Mouse (Mus musculus) liver, adult (tissue): Measurements from ENCODE around the gene Fam124a.

Experiments used
- GATA4 ChIP-seq: IDR thresholded peaks from 2 replicates; pipeline ENCODE4 v1.6.1; 2014; ENCODE audit warnings: mild to moderate bottlenecking, low read length; ENCODE audit not compliant: insufficient replicate concordance

The Fam124a gene

DNA sequence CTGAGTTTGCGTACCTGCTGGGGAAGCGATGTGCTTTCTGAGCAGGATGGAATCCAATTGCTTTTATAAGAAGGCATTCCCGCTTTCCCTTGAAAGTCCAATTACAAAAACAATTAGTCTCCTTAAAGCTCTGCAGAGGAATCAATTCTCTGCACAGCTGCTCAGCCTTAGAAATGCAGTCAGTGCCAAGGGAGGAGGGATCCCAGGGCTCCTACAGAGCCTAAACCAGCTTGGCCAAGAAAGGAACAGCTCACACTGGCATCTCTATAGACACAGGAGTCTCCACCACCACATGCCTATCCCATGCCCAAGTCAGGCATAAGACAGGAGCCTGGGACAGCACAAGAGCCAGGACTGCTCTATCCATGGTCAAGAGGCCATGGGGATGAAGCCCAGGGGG is 66.9 kb downstream of the Fam124a start:
- TF ChIP-seq GATA4 = no peak

DNA sequence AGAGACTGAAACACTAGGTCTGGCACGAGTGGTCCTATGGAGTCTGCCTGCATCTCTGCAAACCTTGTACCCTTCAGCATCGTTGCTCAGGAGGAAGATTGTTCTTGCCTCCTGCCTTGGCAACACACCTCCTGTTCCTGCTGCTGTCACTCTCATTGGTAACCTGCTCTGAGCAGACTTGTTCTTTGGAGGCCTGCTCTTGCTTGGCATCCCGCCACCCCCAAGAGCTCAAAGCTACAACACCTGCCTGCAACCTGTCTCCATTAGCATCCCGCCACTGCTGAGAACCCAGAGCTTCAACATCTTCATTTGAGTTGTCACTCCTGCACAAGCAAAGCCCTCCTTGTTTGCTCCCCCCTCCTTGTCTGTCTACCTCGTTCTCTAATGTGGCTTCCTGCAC is 72.4 kb downstream of the Fam124a start:
- no peak for TF ChIP-seq GATA4

DNA sequence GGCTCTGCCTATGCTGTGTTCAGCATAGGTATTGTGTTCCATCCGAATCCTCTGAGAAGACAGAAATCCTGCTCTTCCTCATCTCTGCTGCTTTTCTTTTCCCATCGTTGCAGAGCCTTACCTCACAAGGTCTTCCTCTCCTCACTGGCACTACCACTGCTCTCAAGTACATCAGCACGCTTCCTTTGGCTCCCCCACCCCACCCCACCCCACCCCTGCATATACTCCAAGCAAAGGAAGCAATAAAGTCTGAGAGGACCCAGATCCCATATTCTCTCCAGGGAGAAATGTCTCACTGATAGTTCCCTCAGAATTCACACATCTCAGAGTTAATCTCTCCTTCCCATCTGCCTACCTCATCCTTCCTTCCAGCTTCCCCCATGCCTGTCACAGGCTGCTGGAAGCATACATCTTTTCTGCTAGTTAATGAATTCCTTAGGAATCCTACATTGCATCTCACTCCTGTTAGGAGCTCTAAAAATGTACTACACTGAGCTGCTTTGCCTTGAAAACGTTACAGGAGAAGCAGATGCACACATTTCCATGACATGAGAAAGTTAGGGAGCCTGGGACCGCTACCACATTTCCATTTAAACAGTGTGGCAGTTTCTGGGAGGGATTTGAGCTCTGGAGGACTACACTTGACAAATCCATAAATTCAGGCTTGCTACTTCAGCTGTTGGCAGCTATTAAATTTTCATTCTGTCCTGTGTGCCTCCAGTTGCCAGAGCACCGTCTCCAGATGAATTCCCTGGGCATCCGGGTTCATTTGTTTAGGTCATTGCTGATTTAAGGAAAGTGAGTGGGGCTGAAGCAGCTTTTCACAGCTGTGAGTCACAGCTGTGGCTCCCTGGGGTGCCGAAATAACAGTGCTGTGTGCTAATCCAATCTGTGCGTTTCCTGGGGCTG is 82.2 kb downstream of the Fam124a start:
- no peak for TF ChIP-seq GATA4

DNA sequence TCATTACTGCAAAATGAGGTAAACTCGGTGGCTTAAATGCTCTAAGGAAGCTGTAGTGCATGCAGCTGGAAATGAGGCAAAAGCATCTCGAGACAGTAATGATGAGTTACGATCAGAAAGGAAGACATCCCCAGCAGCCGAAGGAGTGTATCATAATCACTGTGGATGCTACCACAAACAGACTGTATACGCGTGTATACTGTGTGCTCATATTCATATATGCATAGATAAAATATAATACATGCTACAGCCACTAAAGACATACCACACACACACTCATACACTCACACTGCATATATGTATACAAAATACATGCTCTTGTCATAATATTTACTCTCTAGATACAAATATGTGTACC is 82.8 kb downstream of the Fam124a start:
- no peak for TF ChIP-seq GATA4

DNA sequence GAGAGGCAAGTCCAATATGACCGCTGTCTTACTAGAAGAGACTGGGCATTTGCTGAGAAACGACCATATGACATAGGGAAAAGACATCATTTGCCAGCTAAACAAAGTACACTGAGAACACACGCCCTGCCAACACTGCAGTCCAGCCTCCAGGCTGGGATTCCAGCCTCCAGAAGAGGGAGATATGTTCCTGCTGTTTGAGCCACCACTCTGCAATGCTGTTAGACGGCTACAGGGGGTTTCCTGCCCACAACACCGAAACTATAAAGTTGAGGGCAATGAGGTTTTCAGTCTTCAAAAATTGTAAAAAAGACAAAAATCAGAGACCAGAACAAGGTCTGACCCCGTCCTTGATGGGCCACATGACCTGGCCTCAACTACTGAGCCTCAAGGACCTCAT is 83.6 kb downstream of the Fam124a start:
- TF ChIP-seq GATA4 = no peak

DNA sequence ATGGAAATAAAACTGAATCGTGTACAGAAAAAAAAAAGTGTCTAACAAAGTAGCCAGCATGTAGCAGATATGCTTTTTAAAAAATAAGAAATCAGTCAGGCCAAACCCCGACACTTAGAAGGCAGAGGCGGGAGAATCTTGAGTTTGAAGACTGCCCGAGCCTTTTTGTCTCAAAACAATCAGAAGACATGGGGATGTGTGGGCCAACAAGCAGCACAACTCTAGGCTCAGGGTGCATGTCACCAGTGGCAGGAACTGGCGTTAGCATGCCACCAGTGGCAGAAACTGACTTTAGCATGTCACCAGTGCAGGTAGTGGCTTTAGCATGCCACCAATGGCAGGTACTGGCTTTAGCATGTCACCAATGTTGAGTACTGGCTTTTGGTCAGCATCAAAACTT is 84.0 kb downstream of the Fam124a start:
- TF ChIP-seq GATA4 = no peak

DNA sequence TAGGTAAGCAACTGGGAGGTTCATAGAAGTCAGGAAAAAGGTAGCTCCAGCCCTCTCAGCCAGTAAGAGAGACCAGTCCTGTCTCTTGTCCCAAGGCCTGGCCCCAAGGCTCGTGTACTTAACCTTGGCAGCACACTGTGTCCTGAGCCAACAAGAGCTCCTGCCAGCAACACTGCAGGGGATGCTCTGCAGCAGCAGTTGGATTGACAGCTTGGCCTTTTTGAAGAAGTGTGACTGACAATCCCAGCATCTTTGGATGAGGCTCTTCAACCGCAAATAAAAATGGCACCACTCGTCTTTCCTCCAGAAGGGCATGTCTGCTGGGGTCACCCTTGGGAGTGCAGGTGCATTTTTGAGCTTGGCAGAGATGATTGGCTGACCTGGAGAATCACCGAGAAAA is 84.9 kb downstream of the Fam124a start:
- no peak for TF ChIP-seq GATA4

DNA sequence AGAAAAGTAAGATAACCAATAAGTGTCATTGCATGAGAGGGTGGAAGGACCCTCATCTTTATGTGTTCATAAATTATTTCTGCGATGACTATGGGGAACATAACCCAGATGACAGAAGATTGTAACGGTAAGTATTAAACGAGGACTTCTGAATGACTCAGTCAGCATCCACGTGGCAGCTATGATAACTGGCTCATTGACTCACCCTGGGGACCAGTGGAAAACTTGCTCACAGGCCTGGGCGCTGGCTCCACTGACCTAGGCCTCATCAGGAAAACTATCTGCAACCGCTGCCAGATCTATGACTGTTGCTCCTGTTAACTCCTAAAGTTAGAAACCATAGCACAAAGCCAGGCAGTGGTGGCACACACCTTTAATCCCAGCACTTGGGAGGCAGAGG is 92.9 kb downstream of the Fam124a start:
- TF ChIP-seq GATA4 = no peak

DNA sequence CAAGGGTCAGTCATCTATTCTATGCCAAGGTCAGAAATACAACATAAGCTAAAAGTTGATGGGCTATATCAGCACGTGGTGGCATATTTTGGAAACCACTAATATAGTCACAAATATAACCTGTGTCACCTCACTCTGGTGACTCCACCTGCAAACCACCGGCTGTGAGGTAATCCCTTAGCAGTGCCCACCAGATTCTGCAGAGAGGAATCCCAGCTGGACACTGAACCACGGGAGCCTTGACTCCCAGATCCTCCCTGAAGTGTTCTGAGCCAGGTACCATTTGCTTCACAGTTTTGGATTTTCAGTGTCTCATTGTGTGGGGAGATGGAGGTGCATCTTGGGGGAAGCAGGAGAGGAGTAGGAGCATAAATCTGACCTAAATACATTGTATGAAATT is 94.8 kb downstream of the Fam124a start:
- TF ChIP-seq GATA4 = no peak

DNA sequence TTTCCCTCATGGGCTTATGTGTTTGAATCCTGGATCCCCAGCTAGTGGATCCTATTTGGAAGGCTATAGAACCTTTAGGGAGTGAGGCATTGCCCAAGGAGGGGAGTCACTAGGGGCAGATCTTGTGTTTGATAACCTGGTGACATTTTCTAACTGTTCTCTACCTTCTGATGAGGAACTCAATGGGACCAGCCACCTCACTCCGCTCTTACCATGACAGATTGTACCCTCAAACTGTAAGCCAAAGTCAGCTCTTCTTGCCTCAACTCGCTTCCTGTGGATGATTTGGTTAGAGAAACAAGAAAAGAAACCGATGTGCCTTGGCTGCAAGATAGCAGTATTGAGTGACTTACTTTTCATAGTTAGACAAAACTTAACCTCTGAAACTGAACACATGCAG is 96.2 kb downstream of the Fam124a start:
- no peak for TF ChIP-seq GATA4

DNA sequence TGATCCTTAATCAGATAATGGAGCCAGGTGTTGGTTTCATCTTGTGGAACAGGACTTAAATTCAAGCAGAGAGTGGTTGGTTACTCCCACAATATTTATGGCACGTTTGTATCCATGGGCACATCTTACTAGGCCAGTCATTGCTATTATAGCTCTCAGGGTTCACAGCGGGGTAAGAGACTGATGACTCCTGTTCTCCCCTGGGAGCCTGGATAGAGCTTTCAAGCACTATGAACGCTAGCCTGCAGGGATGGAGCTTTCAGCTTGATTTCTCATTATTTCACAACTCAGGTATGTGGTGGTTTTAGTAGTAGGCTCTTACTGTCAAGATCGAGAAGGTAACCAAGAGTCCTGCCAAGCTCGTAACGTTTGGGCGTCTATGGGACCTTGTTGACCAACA is 100.5 kb downstream of the Fam124a start:
- TF ChIP-seq GATA4 = no peak

DNA sequence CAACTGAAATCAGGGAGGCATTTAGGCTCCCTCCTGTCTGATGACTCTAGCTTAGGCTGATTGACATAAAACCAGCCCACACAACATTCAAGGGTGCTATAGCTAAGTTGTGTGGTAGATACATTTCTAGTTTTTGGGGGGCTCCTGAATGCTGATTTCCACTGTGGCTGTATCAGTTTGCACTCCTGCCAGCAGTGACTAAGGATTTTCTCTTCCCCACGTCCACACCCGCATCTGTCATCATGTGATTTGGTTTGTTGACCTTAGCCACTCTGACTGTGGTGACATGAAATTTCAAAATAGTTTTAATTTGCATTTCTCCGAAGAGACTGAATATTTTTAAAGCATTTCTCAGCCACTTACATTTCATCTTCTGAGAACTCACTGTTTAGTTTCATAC is 101.9 kb downstream of the Fam124a start:
- no peak for TF ChIP-seq GATA4
